Mouse (Mus musculus) heart, embryonic 12.5 days (tissue): ENCODE data around the gene Syna. TPM values are rescaled to one million over a fixed set of nuclear protein-coding genes. Genes with fewer than 3 reads are reported as not detected.

Experiments used
- ATAC-seq: fragments of 200-750 bp; cut with Nextera tagmentation; 2 replicates; pipeline ENCODE4 v1.8.0; 2017; ENCODE audit warnings: moderate TSS enrichment, moderate library complexity; ENCODE audit not compliant: insufficient number of reproducible peaks, low FRiP score
- H3K27ac ChIP-seq: fragments of 300-500 bp; sonication (generic); 2 replicates; pipeline ENCODE4 v1.5.1; 2016; ENCODE audit warnings: mild to moderate bottlenecking, moderate library complexity; ENCODE audit not compliant: poor library complexity, severe bottlenecking
- H3K27me3 ChIP-seq: fragments of 300-500 bp; sonication (generic); replicated peaks from 2 replicates; pipeline ENCODE4 v1.6.1; 2016; ENCODE audit warnings: mild to moderate bottlenecking, moderate library complexity
- H3K36me3 ChIP-seq: fragments of 300-500 bp; sonication (generic); 2 replicates; pipeline ENCODE4 v1.6.1; 2016; ENCODE audit warnings: mild to moderate bottlenecking, moderate library complexity
- H3K4me1 ChIP-seq: fragments of 300-500 bp; sonication (generic); replicated peaks from 2 replicates; pipeline ENCODE4 v1.6.1; 2016; ENCODE audit warnings: mild to moderate bottlenecking
- H3K4me2 ChIP-seq: fragments of 300-500 bp; sonication (generic); 2 replicates; pipeline ENCODE4 v1.6.1; 2016; ENCODE audit warnings: mild to moderate bottlenecking, moderate library complexity
- H3K4me3 ChIP-seq: fragments of 300-500 bp; sonication (generic); 2 replicates; pipeline ENCODE4 v1.5.1; 2016; ENCODE audit warnings: mild to moderate bottlenecking
- H3K9ac ChIP-seq: fragments of 300-500 bp; sonication (generic); 2 replicates; pipeline ENCODE4 v1.6.1; 2016; ENCODE audit warnings: mild to moderate bottlenecking, moderate library complexity
- H3K9me3 ChIP-seq: fragments of 300-500 bp; sonication (generic); replicated peaks from 2 replicates; pipeline ENCODE4 v1.6.1; 2016; ENCODE audit warnings: mild to moderate bottlenecking, moderate library complexity
- WGBS: fragments of 180-500 bp; shearing (Covaris S2); methylation state at CpG from one replicate; pipeline ENCODE4 v1.1.7; 2016; 5-methylcytosine and 5-hydroxymethylcytosine counted together
- polyA plus RNA-seq: library from polyadenylated mRNA; unstranded; fragments of >200 nt; fragmentation: Nextera tagmentation; extraction: Ambion mirVana; gene quantifications from 2 replicates; pipeline ENCODE4 v1.2.1, GENCODE M21; 2016

Syna gene
- polyA plus RNA-seq, 1 experiment from 2014 or later = not detected

GRCm38 (mm10) chr5:134582221-134582907 lies 22.4 kb upstream of the Syna start:
- Histone ChIP-seq H3K27me3 (no peaks in the 10 kb centered on the region), H3K4me1 (peaks cover 9% of the 10 kb centered on the region), H3K36me3 (peaks cover 7% of the 10 kb centered on the region), H3K9ac (peak overlapping the region; percentile 96), H3K27ac (peak overlapping the region; percentile 56; the same call in 1 of the 2 replicates), H3K4me3 (peak overlapping the region; percentile 98), H3K9me3 (no peaks in the 10 kb centered on the region), H3K4me2 (peak overlapping the region; percentile 89)
- 9% methylated on average over 27 of the region's 30 CpGs for WGBS
- peak; percentile 95 for ATAC-seq

- Histone ChIP-seq H3K27ac (no peak within 1 kb of the TSS), H3K36me3 (no peaks in the 10 kb centered on the region), H3K4me1 (peaks cover 9% of the 10 kb centered on the region), H3K4me3 (no peak within 1 kb of the TSS), H3K4me2 (no peak within 1 kb of the TSS), H3K9me3 (no peaks in the 10 kb centered on the region), H3K9ac (no peak within 1 kb of the TSS), H3K27me3 (no peaks in the 10 kb centered on the region)
- WGBS = 81% methylated on average over 5 of the region's 5 CpGs
- no peak for ATAC-seq
Observed at GRCm38 (mm10) chr5:134581146-134581545, 21.2 kb upstream of the Syna start, which contains the start of gene Rfc2. Rfc2 (plus strand) TSS chr5:134581366.

GRCm38 (mm10) chr5:134579135-134579534 lies 19.2 kb upstream of the Syna start:
- Histone ChIP-seq H3K9ac (no peak overlapping the region), H3K36me3 (no peaks in the 10 kb centered on the region), H3K9me3 (no peaks in the 10 kb centered on the region), H3K4me1 (peaks cover 9% of the 10 kb centered on the region), H3K4me3 (no peak overlapping the region), H3K27me3 (no peaks in the 10 kb centered on the region), H3K4me2 (no peak overlapping the region), H3K27ac (no peak overlapping the region)
- ATAC-seq = no peak
- WGBS = 55% methylated on average over 3 of the region's 3 CpGs

- WGBS = 84% methylated on average over 7 of the region's 7 CpGs
- Histone ChIP-seq H3K9ac (no peak overlapping the region), H3K27me3 (no peaks in the 10 kb centered on the region), H3K9me3 (no peaks in the 10 kb centered on the region), H3K36me3 (no peaks in the 10 kb centered on the region), H3K4me2 (no peak overlapping the region), H3K4me1 (peaks cover 7% of the 10 kb centered on the region), H3K27ac (no peak overlapping the region), H3K4me3 (no peak overlapping the region)
- ATAC-seq = no peak
Observed at GRCm38 (mm10) chr5:134577534-134577933, 17.6 kb upstream of the Syna start.

GRCm38 (mm10) chr5:134576517-134577220 lies 16.7 kb upstream of the Syna start:
- Histone ChIP-seq H3K9me3 (no peaks in the 10 kb centered on the region), H3K27me3 (no peaks in the 10 kb centered on the region), H3K4me1 (peaks cover 13% of the 10 kb centered on the region), H3K4me2 (no peak overlapping the region), H3K27ac (no peak overlapping the region), H3K36me3 (no peaks in the 10 kb centered on the region), H3K4me3 (no peak overlapping the region), H3K9ac (no peak overlapping the region)
- no peak for ATAC-seq
- 73% methylated on average over 14 of the region's 14 CpGs for WGBS

GRCm38 (mm10) chr5:134575833-134576232 lies 15.9 kb upstream of the Syna start:
- H3K27ac ChIP-seq = no peak overlapping the region
- ATAC-seq = no peak
- no peaks in the 10 kb centered on the region for H3K36me3 ChIP-seq
- WGBS = 90% methylated on average over 5 of the region's 5 CpGs
- H3K4me1 ChIP-seq = peaks cover 13% of the 10 kb centered on the region
- H3K9me3 ChIP-seq = no peaks in the 10 kb centered on the region
- H3K4me2 ChIP-seq = no peak overlapping the region
- no peaks in the 10 kb centered on the region for H3K27me3 ChIP-seq
- H3K4me3 ChIP-seq = no peak overlapping the region
- H3K9ac ChIP-seq = no peak overlapping the region

GRCm38 (mm10) chr5:134572508-134573214 lies 12.7 kb upstream of the Syna start:
- WGBS = 30% methylated on average over 10 of the region's 10 CpGs
- H3K27ac ChIP-seq = peak overlapping the region; percentile 61; the same call in 1 of the 2 replicates
- no peak for ATAC-seq
- no peaks in the 10 kb centered on the region for H3K36me3 ChIP-seq
- H3K4me3 ChIP-seq = peak overlapping the region; percentile 57
- H3K9me3 ChIP-seq = no peaks in the 10 kb centered on the region
- peaks cover 13% of the 10 kb centered on the region for H3K4me1 ChIP-seq
- H3K4me2 ChIP-seq = peak overlapping the region; percentile 93
- H3K27me3 ChIP-seq = no peaks in the 10 kb centered on the region
- peak overlapping the region; percentile 71 for H3K9ac ChIP-seq

GRCm38 (mm10) chr5:134571730-134572507 lies 11.9 kb upstream of the Syna start:
- Histone ChIP-seq H3K9me3 (no peaks in the 10 kb centered on the region), H3K9ac (peak overlapping the region; percentile 71), H3K4me1 (peaks cover 13% of the 10 kb centered on the region), H3K27ac (peak overlapping the region; percentile 61), H3K4me3 (peak overlapping the region; percentile 57), H3K27me3 (no peaks in the 10 kb centered on the region), H3K36me3 (no peaks in the 10 kb centered on the region), H3K4me2 (peak overlapping the region; percentile 93)
- WGBS = under 1% methylated on average over 23 of the region's 23 CpGs
- peak; percentile 68; the same call in 1 of the 2 replicates for ATAC-seq

- H3K27ac ChIP-seq = peak overlapping the region; percentile 29; the same call in 1 of the 2 replicates
- H3K9me3 ChIP-seq = no peaks in the 10 kb centered on the region
- no peak for ATAC-seq
- H3K27me3 ChIP-seq = no peaks in the 10 kb centered on the region
- no peak overlapping the region for H3K4me2 ChIP-seq
- H3K4me3 ChIP-seq = no peak overlapping the region
- 50% methylated on average over 8 of the region's 8 CpGs for WGBS
- no peaks in the 10 kb centered on the region for H3K36me3 ChIP-seq
- no peak overlapping the region for H3K9ac ChIP-seq
- peaks cover 13% of the 10 kb centered on the region for H3K4me1 ChIP-seq
Observed at GRCm38 (mm10) chr5:134568964-134569491, 9.1 kb upstream of the Syna start.

- Histone ChIP-seq H3K36me3 (no peaks in the 10 kb centered on the region), H3K9ac (no peak overlapping the region), H3K4me1 (peaks cover 11% of the 10 kb centered on the region), H3K27ac (no peak overlapping the region), H3K27me3 (no peaks in the 10 kb centered on the region), H3K9me3 (no peaks in the 10 kb centered on the region), H3K4me3 (no peak overlapping the region), H3K4me2 (no peak overlapping the region)
- 62% methylated on average over 3 of the region's 3 CpGs for WGBS
- ATAC-seq = no peak
Observed at GRCm38 (mm10) chr5:134568030-134568429, 8.1 kb upstream of the Syna start.
